Mouse (Mus musculus): ENCODE measurements at regions not wholly inside any gene's neighbourhood (a gene's known extent, or its start where the extent isn't known, plus 50 kb on each side); places are given as distances from the start of the nearest gene placed in this dataset.

- no peaks in the 10 kb centered on the region for H3K36me3 ChIP-seq (ENCODE audit: control insufficient read depth, insufficient read depth, low read length)
- no peak overlapping the region for H3K4me3 ChIP-seq (ENCODE audit: low read depth, low read length)
- no peaks in the 10 kb centered on the region for H3K9me3 ChIP-seq (replicated peaks; ENCODE audit: control insufficient read depth, low read length)
- H3K27me3 ChIP-seq (replicated peaks; ENCODE audit: control insufficient read depth, insufficient read depth, low read length), result no peaks in the 10 kb centered on the region
- WGBS, result 63% methylated on average over 9 of the region's 9 CpGs
- ATAC-seq (no peak), DNase-seq (ENCODE audit: low spot score) (no peak)
- H3K27ac ChIP-seq (ENCODE audit: low read depth, low read length), result no peak overlapping the region
- no peak overlapping the region for H3K9ac ChIP-seq (ENCODE audit: low read length)
- H3K4me2 ChIP-seq (ENCODE audit: low read length), result no peak overlapping the region
- no peaks in the 10 kb centered on the region for H3K4me1 ChIP-seq (ENCODE audit: control insufficient read depth, insufficient read depth, low read length)
Observed at GRCm38 (mm10) chr16:95867516-95867915, 123.2 kb downstream of the Psmg1 start.

GRCm38 (mm10) chr16:95866866-95867420 is 123.8 kb downstream of the Psmg1 start:
- 95% methylated on average over 1 of the region's 1 CpGs for WGBS
- H3K36me3 ChIP-seq (ENCODE audit: control insufficient read depth, insufficient read depth, low read length), result no peaks in the 10 kb centered on the region
- DNase-seq (ENCODE audit: low spot score) (no peak), ATAC-seq (no peak)
- H3K4me1 ChIP-seq (ENCODE audit: control insufficient read depth, insufficient read depth, low read length), result no peaks in the 10 kb centered on the region
- H3K4me3 ChIP-seq (ENCODE audit: low read depth, low read length), result no peak overlapping the region
- H3K27me3 ChIP-seq (replicated peaks; ENCODE audit: control insufficient read depth, insufficient read depth, low read length), result no peaks in the 10 kb centered on the region
- no peaks in the 10 kb centered on the region for H3K9me3 ChIP-seq (replicated peaks; ENCODE audit: control insufficient read depth, low read length)
- no peak overlapping the region for H3K9ac ChIP-seq (ENCODE audit: low read length)
- H3K4me2 ChIP-seq (ENCODE audit: low read length), result no peak overlapping the region
- H3K27ac ChIP-seq (ENCODE audit: low read depth, low read length), result no peak overlapping the region

GRCm38 (mm10) chr16:95865603-95866002 is 125.2 kb downstream of the Psmg1 start:
- H3K4me1 ChIP-seq (ENCODE audit: control insufficient read depth, insufficient read depth, low read length), result no peaks in the 10 kb centered on the region
- no peak overlapping the region for H3K9ac ChIP-seq (ENCODE audit: low read length)
- no peaks in the 10 kb centered on the region for H3K27me3 ChIP-seq (replicated peaks; ENCODE audit: control insufficient read depth, insufficient read depth, low read length)
- H3K36me3 ChIP-seq (ENCODE audit: control insufficient read depth, insufficient read depth, low read length), result no peaks in the 10 kb centered on the region
- H3K9me3 ChIP-seq (replicated peaks; ENCODE audit: control insufficient read depth, low read length), result no peaks in the 10 kb centered on the region
- no peak overlapping the region for H3K27ac ChIP-seq (ENCODE audit: low read depth, low read length)
- DNase-seq (ENCODE audit: low spot score) (no peak), ATAC-seq (no peak)
- H3K4me2 ChIP-seq (ENCODE audit: low read length), result no peak overlapping the region
- 93% methylated on average over 1 of the region's 1 CpGs for WGBS
- H3K4me3 ChIP-seq (ENCODE audit: low read depth, low read length), result no peak overlapping the region

- ATAC-seq, result no peak
- no peak overlapping the region for H3K9ac ChIP-seq (ENCODE audit: low read length)
- no peaks in the 10 kb centered on the region for H3K9me3 ChIP-seq (replicated peaks; ENCODE audit: control insufficient read depth, low read length)
- no peak overlapping the region for H3K4me2 ChIP-seq (ENCODE audit: low read length)
- DNase-seq (ENCODE audit: low spot score), result no peak
- no peak overlapping the region for H3K4me3 ChIP-seq (ENCODE audit: low read depth, low read length)
- H3K4me1 ChIP-seq (ENCODE audit: control insufficient read depth, insufficient read depth, low read length), result no peaks in the 10 kb centered on the region
- H3K27me3 ChIP-seq (replicated peaks; ENCODE audit: control insufficient read depth, insufficient read depth, low read length), result no peaks in the 10 kb centered on the region
- no peak overlapping the region for H3K27ac ChIP-seq (ENCODE audit: low read depth, low read length)
- no peaks in the 10 kb centered on the region for H3K36me3 ChIP-seq (ENCODE audit: control insufficient read depth, insufficient read depth, low read length)
- WGBS, result 80% methylated on average over 4 of the region's 4 CpGs
Observed at GRCm38 (mm10) chr16:95864646-95865045, 126.1 kb downstream of the Psmg1 start.

- H3K36me3 ChIP-seq (ENCODE audit: control insufficient read depth, insufficient read depth, low read length), result no peaks in the 10 kb centered on the region
- WGBS, result 84% methylated on average over 13 of the region's 13 CpGs
- H3K4me2 ChIP-seq (ENCODE audit: low read length), result no peak overlapping the region
- ATAC-seq (no peak), DNase-seq (ENCODE audit: low spot score) (no peak)
- no peaks in the 10 kb centered on the region for H3K27me3 ChIP-seq (replicated peaks; ENCODE audit: control insufficient read depth, insufficient read depth, low read length)
- no peak overlapping the region for H3K27ac ChIP-seq (ENCODE audit: low read depth, low read length)
- no peaks in the 10 kb centered on the region for H3K4me1 ChIP-seq (ENCODE audit: control insufficient read depth, insufficient read depth, low read length)
- no peaks in the 10 kb centered on the region for H3K9me3 ChIP-seq (replicated peaks; ENCODE audit: control insufficient read depth, low read length)
- H3K4me3 ChIP-seq (ENCODE audit: low read depth, low read length), result no peak overlapping the region
- H3K9ac ChIP-seq (ENCODE audit: low read length), result no peak overlapping the region
Observed at GRCm38 (mm10) chr16:95864106-95864505, 126.7 kb downstream of the Psmg1 start.

- no peak for DNase-seq (ENCODE audit: low spot score)
- Histone ChIP-seq H3K9me3 (replicated peaks; ENCODE audit: control insufficient read depth, low read length) (no peaks in the 10 kb centered on the region), H3K4me3 (ENCODE audit: low read depth, low read length) (no peak overlapping the region), H3K4me2 (ENCODE audit: low read length) (no peak overlapping the region), H3K36me3 (ENCODE audit: control insufficient read depth, insufficient read depth, low read length) (no peaks in the 10 kb centered on the region), H3K4me1 (ENCODE audit: control insufficient read depth, insufficient read depth, low read length) (no peaks in the 10 kb centered on the region), H3K27ac (ENCODE audit: low read depth, low read length) (no peak overlapping the region), H3K27me3 (replicated peaks; ENCODE audit: control insufficient read depth, insufficient read depth, low read length) (no peaks in the 10 kb centered on the region), H3K9ac (ENCODE audit: low read length) (no peak overlapping the region)
- 87% methylated on average over 4 of the region's 4 CpGs for WGBS
- ATAC-seq, result no peak
Observed at GRCm38 (mm10) chr16:95863565-95863964, 127.2 kb downstream of the Psmg1 start.

GRCm38 (mm10) chr16:95862621-95863020 is 128.1 kb downstream of the Psmg1 start:
- Histone ChIP-seq H3K4me1 (ENCODE audit: control insufficient read depth, insufficient read depth, low read length) (no peaks in the 10 kb centered on the region), H3K27me3 (replicated peaks; ENCODE audit: control insufficient read depth, insufficient read depth, low read length) (no peaks in the 10 kb centered on the region), H3K4me2 (ENCODE audit: low read length) (no peak overlapping the region), H3K27ac (ENCODE audit: low read depth, low read length) (no peak overlapping the region), H3K9ac (ENCODE audit: low read length) (no peak overlapping the region), H3K4me3 (ENCODE audit: low read depth, low read length) (no peak overlapping the region), H3K36me3 (ENCODE audit: control insufficient read depth, insufficient read depth, low read length) (no peaks in the 10 kb centered on the region), H3K9me3 (replicated peaks; ENCODE audit: control insufficient read depth, low read length) (no peaks in the 10 kb centered on the region)
- ATAC-seq (no peak), DNase-seq (ENCODE audit: low spot score) (no peak)
- WGBS, result 88% methylated on average over 3 of the region's 3 CpGs

- 80% methylated on average over 12 of the region's 12 CpGs for WGBS
Observed at GRCm38 (mm10) chr16:95861231-95861690, 129.5 kb downstream of the Psmg1 start.

GRCm38 (mm10) chr16:95860810-95861209 is 129.9 kb downstream of the Psmg1 start:
- Histone ChIP-seq H3K4me1 (ENCODE audit: control insufficient read depth, insufficient read depth, low read length) (no peaks in the 10 kb centered on the region), H3K27me3 (replicated peaks; ENCODE audit: control insufficient read depth, insufficient read depth, low read length) (no peaks in the 10 kb centered on the region), H3K9ac (ENCODE audit: low read length) (no peak overlapping the region), H3K4me2 (ENCODE audit: low read length) (no peak overlapping the region), H3K9me3 (replicated peaks; ENCODE audit: control insufficient read depth, low read length) (no peaks in the 10 kb centered on the region), H3K27ac (ENCODE audit: low read depth, low read length) (no peak overlapping the region), H3K36me3 (ENCODE audit: control insufficient read depth, insufficient read depth, low read length) (no peaks in the 10 kb centered on the region), H3K4me3 (ENCODE audit: low read depth, low read length) (no peak overlapping the region)
- 90% methylated on average over 9 of the region's 9 CpGs for WGBS
- ATAC-seq, result no peak
- no peak for DNase-seq (ENCODE audit: low spot score)

More at GRCm38 (mm10) chr16:95861231-95861690, 129.5 kb downstream of the Psmg1 start:
- H3K36me3 ChIP-seq (ENCODE audit: control insufficient read depth, insufficient read depth, low read length), result no peaks in the 10 kb centered on the region
- H3K4me2 ChIP-seq (ENCODE audit: low read length), result no peak overlapping the region
- no peaks in the 10 kb centered on the region for H3K9me3 ChIP-seq (replicated peaks; ENCODE audit: control insufficient read depth, low read length)
- no peak overlapping the region for H3K9ac ChIP-seq (ENCODE audit: low read length)
- ATAC-seq (no peak), DNase-seq (ENCODE audit: low spot score) (peak; percentile 30)
- no peaks in the 10 kb centered on the region for H3K4me1 ChIP-seq (ENCODE audit: control insufficient read depth, insufficient read depth, low read length)
- H3K4me3 ChIP-seq (ENCODE audit: low read depth, low read length), result no peak overlapping the region
- H3K27me3 ChIP-seq (replicated peaks; ENCODE audit: control insufficient read depth, insufficient read depth, low read length), result no peaks in the 10 kb centered on the region
- H3K27ac ChIP-seq (ENCODE audit: low read depth, low read length), result no peak overlapping the region
